Mouse (Mus musculus): Measurements from ENCODE around the gene Amhr2. TPM values are rescaled to one million over a fixed set of nuclear protein-coding genes. Genes with fewer than 3 reads are reported as not detected.

Amhr2 gene
- polyA plus RNA-seq, 1 experiment: 21.1 TPM

- DNase-seq: no peak
- H3K4me1 ChIP-seq (ENCODE audit: control insufficient read depth, insufficient read depth, low read length): no peaks in the 10 kb centered on the region
- H3K4me3 ChIP-seq (replicated peaks; ENCODE audit: extremely low read depth, low read depth, low read length): peak overlapping the region; percentile 3
- 59% methylated on average over 26 of the region's 26 CpGs for WGBS
- TF ChIP-seq POLR2A (IDR thresholded peaks at IDR 0.05; ENCODE audit: borderline replicate concordance, extremely low read depth, low read depth, low read length): no peak
- no peak for TF ChIP-seq CTCF (IDR thresholded peaks at IDR 0.05; ENCODE audit: insufficient read depth, low read length)
These were observed 6.7 kb downstream of the Amhr2 start for GRCm38 (mm10) chr15:102451666-102452430.

GRCm38 (mm10) chr15:102455993-102456392 is 10.8 kb downstream of the Amhr2 start:
- 43% methylated on average over 6 of the region's 6 CpGs for WGBS
- DNase-seq: no peak
- TF ChIP-seq CTCF (IDR thresholded peaks at IDR 0.05; ENCODE audit: insufficient read depth, low read length) (peak; percentile 56), POLR2A (IDR thresholded peaks at IDR 0.05; ENCODE audit: borderline replicate concordance, extremely low read depth, low read depth, low read length) (no peak)
- no peak overlapping the region for H3K4me3 ChIP-seq (replicated peaks; ENCODE audit: extremely low read depth, low read depth, low read length)
- H3K4me1 ChIP-seq (ENCODE audit: control insufficient read depth, insufficient read depth, low read length): no peaks in the 10 kb centered on the region; the same call in none of the 2 replicates

- TF ChIP-seq CTCF (IDR thresholded peaks at IDR 0.05; ENCODE audit: insufficient read depth, low read length): no peak
- TF ChIP-seq POLR2A (IDR thresholded peaks at IDR 0.05; ENCODE audit: borderline replicate concordance, extremely low read depth, low read depth, low read length): no peak
- H3K4me1 ChIP-seq (ENCODE audit: control insufficient read depth, insufficient read depth, low read length): no peaks in the 10 kb centered on the region; the same call in none of the 2 replicates
- H3K4me3 ChIP-seq (replicated peaks; ENCODE audit: extremely low read depth, low read depth, low read length): no peak overlapping the region
- no peak for DNase-seq
- 58% methylated on average over 5 of the region's 5 CpGs for WGBS
These were observed 13.0 kb downstream of the Amhr2 start for GRCm38 (mm10) chr15:102458050-102458736.

- peak; percentile 89; the same call in 1 of the 2 replicates for TF ChIP-seq POLR2A (IDR thresholded peaks at IDR 0.05; ENCODE audit: borderline replicate concordance, extremely low read depth, low read depth, low read length)
- TF ChIP-seq CTCF (IDR thresholded peaks at IDR 0.05; ENCODE audit: insufficient read depth, low read length): peak; percentile 67
- under 1% methylated on average over 19 of the region's 19 CpGs for WGBS
- Histone ChIP-seq H3K4me1 (ENCODE audit: control insufficient read depth, insufficient read depth, low read length) (no peaks in the 10 kb centered on the region; the same call in none of the 2 replicates), H3K4me3 (replicated peaks; ENCODE audit: extremely low read depth, low read depth, low read length) (peak within 1 kb of the TSS; percentile 87)
- peak; percentile 88 for DNase-seq
These were observed 13.7 kb downstream of the Amhr2 start, which contains the start of gene Prr13 for GRCm38 (mm10) chr15:102458904-102459317. Gene Prr13, plus strand, starts transcription at chr15:102459028.

- Histone ChIP-seq H3K4me3 (replicated peaks; ENCODE audit: extremely low read depth, low read depth, low read length) (peak overlapping the region; percentile 87), H3K4me1 (ENCODE audit: control insufficient read depth, insufficient read depth, low read length) (no peaks in the 10 kb centered on the region; the same call in none of the 2 replicates)
- TF ChIP-seq POLR2A (IDR thresholded peaks at IDR 0.05; ENCODE audit: borderline replicate concordance, extremely low read depth, low read depth, low read length): no peak
- no peak for TF ChIP-seq CTCF (IDR thresholded peaks at IDR 0.05; ENCODE audit: insufficient read depth, low read length)
- WGBS: 28% methylated on average over 6 of the region's 6 CpGs
- no peak for DNase-seq
These were observed 14.2 kb downstream of the Amhr2 start for GRCm38 (mm10) chr15:102459381-102459780.

- H3K4me3 ChIP-seq (replicated peaks; ENCODE audit: extremely low read depth, low read depth, low read length): peak overlapping the region; percentile 24
- TF ChIP-seq POLR2A (IDR thresholded peaks at IDR 0.05; ENCODE audit: borderline replicate concordance, extremely low read depth, low read depth, low read length) (no peak), CTCF (IDR thresholded peaks at IDR 0.05; ENCODE audit: insufficient read depth, low read length) (no peak)
- no peak for DNase-seq
- 31% methylated on average over 5 of the region's 5 CpGs for WGBS
- no peaks in the 10 kb centered on the region; the same call in none of the 2 replicates for H3K4me1 ChIP-seq (ENCODE audit: control insufficient read depth, insufficient read depth, low read length)
These were observed 14.7 kb downstream of the Amhr2 start for GRCm38 (mm10) chr15:102459847-102460246.

- no peak for DNase-seq
- H3K4me3 ChIP-seq (replicated peaks; ENCODE audit: extremely low read depth, low read depth, low read length): peak overlapping the region; percentile 28
- TF ChIP-seq CTCF (IDR thresholded peaks at IDR 0.05; ENCODE audit: insufficient read depth, low read length) (no peak), POLR2A (IDR thresholded peaks at IDR 0.05; ENCODE audit: borderline replicate concordance, extremely low read depth, low read depth, low read length) (no peak)
- 67% methylated on average over 12 of the region's 12 CpGs for WGBS
- no peaks in the 10 kb centered on the region; the same call in none of the 2 replicates for H3K4me1 ChIP-seq (ENCODE audit: control insufficient read depth, insufficient read depth, low read length)
These were observed 15.2 kb downstream of the Amhr2 start for GRCm38 (mm10) chr15:102460409-102460808.

GRCm38 (mm10) chr15:102460971-102461370 is 15.8 kb downstream of the Amhr2 start:
- no peak overlapping the region for H3K4me3 ChIP-seq (replicated peaks; ENCODE audit: extremely low read depth, low read depth, low read length)
- H3K4me1 ChIP-seq (ENCODE audit: control insufficient read depth, insufficient read depth, low read length): no peaks in the 10 kb centered on the region; the same call in none of the 2 replicates
- WGBS: 38% methylated on average over 4 of the region's 4 CpGs
- DNase-seq: no peak
- TF ChIP-seq CTCF (IDR thresholded peaks at IDR 0.05; ENCODE audit: insufficient read depth, low read length) (no peak), POLR2A (IDR thresholded peaks at IDR 0.05; ENCODE audit: borderline replicate concordance, extremely low read depth, low read depth, low read length) (no peak)

- TF ChIP-seq CTCF (IDR thresholded peaks at IDR 0.05; ENCODE audit: insufficient read depth, low read length) (no peak), POLR2A (IDR thresholded peaks at IDR 0.05; ENCODE audit: borderline replicate concordance, extremely low read depth, low read depth, low read length) (no peak)
- 74% methylated on average over 9 of the region's 9 CpGs for WGBS
- no peak for DNase-seq
- no peaks in the 10 kb centered on the region; the same call in none of the 2 replicates for H3K4me1 ChIP-seq (ENCODE audit: control insufficient read depth, insufficient read depth, low read length)
- no peak overlapping the region for H3K4me3 ChIP-seq (replicated peaks; ENCODE audit: extremely low read depth, low read depth, low read length)
These were observed 16.4 kb downstream of the Amhr2 start for GRCm38 (mm10) chr15:102461430-102462075.
